Mouse (Mus musculus) 416B (cell line): ENCODE results near the gene B4galt1.
A peak's percentile ranks its signal among the peaks of the same experiment; 100 is the strongest.

Experiments used
- DNase-seq: peaks from one replicate; pipeline ENCODE4 v3.0.0; 2011; ENCODE audit warnings: low read depth

The B4galt1 gene

GRCm38 (mm10) chr4:40778656-40779055 lies 75.1 kb downstream of the B4galt1 start:
- peak; percentile 38 for DNase-seq

- DNase-seq, result peak; percentile 69
These were observed 76.7 kb downstream of the B4galt1 start for GRCm38 (mm10) chr4:40777116-40777515.

GRCm38 (mm10) chr4:40776416-40776815 lies 77.4 kb downstream of the B4galt1 start:
- peak; percentile 93 for DNase-seq

GRCm38 (mm10) chr4:40774279-40775259 lies 79.2 kb downstream of the B4galt1 start:
- peak; percentile 88 for DNase-seq

GRCm38 (mm10) chr4:40759876-40760275 lies 93.9 kb downstream of the B4galt1 start:
- peak; percentile 30 for DNase-seq

- peak; percentile 96 for DNase-seq
These were observed 95.9 kb downstream of the B4galt1 start, which contains the start of gene Smu1 for GRCm38 (mm10) chr4:40757780-40758420. TSS of gene Smu1 (minus strand) at chr4:40757923.

- peak; percentile 53 for DNase-seq
These were observed 96.5 kb downstream of the B4galt1 start for GRCm38 (mm10) chr4:40757157-40757779.
